Mouse (Mus musculus) neural tube, embryonic 12.5 days (tissue): ENCODE results near the gene Ankrd39. TPM values are rescaled to one million over a fixed set of nuclear protein-coding genes. Genes with fewer than 3 reads are reported as not detected.

ENCODE experiments used
- ATAC-seq: fragments of 200-750 bp; cut with Nextera tagmentation; 2 replicates; pipeline ENCODE4 v1.8.0; 2017; ENCODE audit warnings: low read depth, mild to moderate bottlenecking, moderate TSS enrichment, moderate library complexity; ENCODE audit not compliant: low FRiP score
- H3K27ac ChIP-seq: fragments of 300-500 bp; sonication (generic); 2 replicates; pipeline ENCODE4 v1.5.1; 2016
- H3K27me3 ChIP-seq: fragments of 300-500 bp; sonication (generic); replicated peaks from 2 replicates; pipeline ENCODE4 v1.6.1; 2016; ENCODE audit warnings: mild to moderate bottlenecking
- H3K36me3 ChIP-seq: fragments of 300-500 bp; sonication (generic); 2 replicates; pipeline ENCODE4 v1.6.1; 2016; ENCODE audit warnings: mild to moderate bottlenecking
- H3K4me1 ChIP-seq: fragments of 300-500 bp; sonication (generic); 2 replicates; pipeline ENCODE4 v1.6.1; 2016
- H3K4me2 ChIP-seq: fragments of 300-500 bp; sonication (generic); replicated peaks from 2 replicates; pipeline ENCODE4 v1.6.1; 2016; ENCODE audit warnings: mild to moderate bottlenecking
- H3K4me3 ChIP-seq: fragments of 300-500 bp; sonication (generic); 2 replicates; pipeline ENCODE4 v1.5.1; 2016
- H3K9ac ChIP-seq: fragments of 300-500 bp; sonication (generic); 2 replicates; pipeline ENCODE4 v1.6.1; 2016; ENCODE audit warnings: mild to moderate bottlenecking
- H3K9me3 ChIP-seq: fragments of 300-500 bp; sonication (generic); 2 replicates; pipeline ENCODE4 v1.6.1; 2016; ENCODE audit warnings: mild to moderate bottlenecking
- WGBS: fragments of 180-500 bp; shearing (Covaris S2); methylation state at CpG from one replicate; pipeline ENCODE4 v1.1.7; 2016; 5-methylcytosine and 5-hydroxymethylcytosine counted together
- polyA plus RNA-seq: library from polyadenylated mRNA; unstranded; fragments of >200 nt; fragmentation: Nextera tagmentation; extraction: Ambion mirVana; gene quantifications from 2 replicates; pipeline ENCODE4 v1.2.1, GENCODE M21; 2016

Gene Ankrd39
- polyA plus RNA-seq, 1 experiment from 2014 or later: 18.6 TPM

DNA sequence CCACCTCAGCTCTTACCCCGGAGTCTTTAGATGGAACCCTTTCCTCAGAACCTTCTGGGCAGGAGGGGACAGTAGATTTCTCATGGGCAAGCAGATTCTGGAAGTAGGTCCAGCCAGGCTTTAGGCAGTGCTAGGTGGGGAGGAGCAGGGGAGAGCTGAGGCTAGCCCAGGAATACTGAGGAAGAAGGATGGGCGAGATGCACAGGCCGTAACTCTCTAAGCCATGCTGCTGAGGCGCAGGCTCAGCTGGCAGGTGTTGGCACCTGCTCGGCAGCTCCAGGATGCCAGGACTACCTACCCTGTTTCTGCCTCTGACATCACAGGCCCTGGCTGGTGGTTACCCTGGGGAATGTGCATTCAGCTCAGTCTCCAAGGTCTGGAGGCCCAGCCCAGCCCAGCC lies 23.1 kb upstream of the Ankrd39 start:
- Histone ChIP-seq H3K27ac (no peak overlapping the region), H3K36me3 (no peaks in the 10 kb centered on the region), H3K27me3 (no peaks in the 10 kb centered on the region), H3K4me2 (no peak overlapping the region), H3K9me3 (no peaks in the 10 kb centered on the region), H3K4me3 (no peak overlapping the region), H3K9ac (no peak overlapping the region), H3K4me1 (peaks cover 16% of the 10 kb centered on the region; the same call in 1 of the 2 replicates)
- no peak for ATAC-seq
- WGBS: 91% methylated on average over 5 of the region's 5 CpGs

DNA sequence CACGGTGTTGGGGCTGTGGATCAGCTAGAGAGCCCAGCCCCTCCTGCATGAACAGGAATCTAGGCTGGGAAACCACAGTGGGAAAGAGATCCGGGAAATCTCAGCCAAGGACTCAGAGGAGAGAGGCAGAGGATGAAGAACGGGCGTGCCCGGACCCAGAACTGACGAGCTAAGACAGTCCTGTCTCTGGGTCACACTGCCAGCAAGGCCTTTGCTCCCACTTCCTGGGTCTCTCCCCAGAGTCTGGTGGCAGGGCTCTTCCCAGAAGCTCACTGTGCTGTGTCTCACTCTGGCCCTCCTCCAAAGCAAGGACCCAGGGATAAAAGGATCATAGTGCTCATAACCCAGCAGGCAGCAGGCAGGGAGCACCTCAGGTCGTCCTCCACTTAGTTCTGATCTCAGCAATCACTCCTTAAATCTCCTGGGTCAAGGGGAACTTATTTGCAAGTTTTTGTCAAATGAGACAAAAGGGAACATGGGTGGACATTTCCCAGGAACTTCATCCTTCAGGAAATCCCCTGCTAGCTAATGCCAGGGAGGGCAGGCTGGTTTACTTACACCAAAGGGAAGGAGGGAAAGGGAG lies 22.5 kb upstream of the Ankrd39 start:
- peaks cover 16% of the 10 kb centered on the region; the same call in 1 of the 2 replicates for H3K4me1 ChIP-seq
- ATAC-seq: no peak

DNA sequence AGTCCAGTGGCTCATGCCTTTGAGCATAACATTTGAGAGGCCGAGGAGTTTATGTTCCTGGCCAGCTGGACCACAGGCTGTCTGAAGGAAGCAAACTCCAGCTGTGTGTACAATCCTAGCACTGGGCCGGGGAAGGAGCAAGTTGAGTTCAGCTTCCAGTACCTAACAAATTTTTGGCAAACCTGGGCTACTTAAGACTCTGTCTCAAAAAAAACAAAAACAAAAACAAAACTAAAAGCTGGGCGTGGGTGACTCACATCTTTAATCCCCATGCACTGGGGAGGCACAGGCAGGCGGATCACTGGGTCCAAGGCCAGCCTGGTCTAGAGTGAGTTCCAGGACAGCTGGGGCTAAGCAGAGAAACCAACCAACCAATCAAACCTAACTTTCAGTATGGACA lies 21.5 kb upstream of the Ankrd39 start:
- 76% methylated on average over 4 of the region's 4 CpGs for WGBS
- ATAC-seq: no peak

More for the DNA sequence above, 22.5 kb upstream of the Ankrd39 start:
- H3K4me2 ChIP-seq: no peak overlapping the region
- no peaks in the 10 kb centered on the region for H3K27me3 ChIP-seq
- 51% methylated on average over 7 of the region's 7 CpGs for WGBS
- H3K36me3 ChIP-seq: no peaks in the 10 kb centered on the region
- no peak overlapping the region for H3K27ac ChIP-seq
- no peak overlapping the region for H3K9ac ChIP-seq
- no peak overlapping the region for H3K4me3 ChIP-seq
- H3K9me3 ChIP-seq: no peaks in the 10 kb centered on the region

GRCm38 (mm10) chr1:36567818-36568603 lies 20.8 kb upstream of the Ankrd39 start:
- Histone ChIP-seq H3K9ac (no peak overlapping the region), H3K4me1 (peaks cover 12% of the 10 kb centered on the region; the same call in 1 of the 2 replicates), H3K27me3 (no peaks in the 10 kb centered on the region; the same call in 1 of the 2 replicates), H3K4me2 (no peak overlapping the region), H3K27ac (no peak overlapping the region), H3K9me3 (no peaks in the 10 kb centered on the region), H3K4me3 (no peak overlapping the region), H3K36me3 (no peaks in the 10 kb centered on the region)
- ATAC-seq: no peak
- 51% methylated on average over 21 of the region's 21 CpGs for WGBS

More for the DNA sequence above, 21.5 kb upstream of the Ankrd39 start:
- no peak overlapping the region for H3K27ac ChIP-seq
- H3K4me2 ChIP-seq: no peak overlapping the region
- no peaks in the 10 kb centered on the region for H3K9me3 ChIP-seq
- H3K4me1 ChIP-seq: peaks cover 12% of the 10 kb centered on the region; the same call in 1 of the 2 replicates
- H3K27me3 ChIP-seq: no peaks in the 10 kb centered on the region
- H3K36me3 ChIP-seq: no peaks in the 10 kb centered on the region
- H3K4me3 ChIP-seq: no peak overlapping the region
- H3K9ac ChIP-seq: no peak overlapping the region

DNA sequence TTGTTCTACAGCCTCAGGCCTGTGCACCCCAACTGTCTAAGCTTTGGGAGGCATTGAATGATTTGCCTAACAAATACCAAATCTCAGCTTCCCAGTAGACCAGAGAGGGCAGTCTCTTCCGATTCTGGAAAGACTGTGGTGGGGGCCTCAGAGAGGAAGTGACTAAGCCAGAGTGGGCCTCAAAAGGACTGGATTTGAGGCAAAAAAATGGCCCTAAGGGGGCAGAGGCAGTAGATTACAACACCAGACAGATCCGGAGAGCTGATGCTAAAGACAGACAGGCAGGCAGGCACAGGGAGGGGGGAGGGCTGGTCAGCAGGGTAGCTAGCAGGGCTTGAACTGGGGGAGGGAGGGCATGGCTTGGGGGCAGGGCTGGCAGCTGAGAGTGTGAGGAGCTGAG lies 19.2 kb upstream of the Ankrd39 start:
- ATAC-seq: no peak
- Histone ChIP-seq H3K4me3 (no peak overlapping the region), H3K27me3 (no peaks in the 10 kb centered on the region; the same call in 1 of the 2 replicates), H3K27ac (no peak overlapping the region), H3K9ac (peak overlapping the region; percentile 18; the same call in 1 of the 2 replicates), H3K4me2 (no peak overlapping the region), H3K4me1 (0 out of 2 replicates have a peak, but pooled peaks cover 7% of the 10 kb centered on the region), H3K36me3 (no peaks in the 10 kb centered on the region), H3K9me3 (no peaks in the 10 kb centered on the region)
- WGBS: 8% methylated on average over 2 of the region's 2 CpGs

DNA sequence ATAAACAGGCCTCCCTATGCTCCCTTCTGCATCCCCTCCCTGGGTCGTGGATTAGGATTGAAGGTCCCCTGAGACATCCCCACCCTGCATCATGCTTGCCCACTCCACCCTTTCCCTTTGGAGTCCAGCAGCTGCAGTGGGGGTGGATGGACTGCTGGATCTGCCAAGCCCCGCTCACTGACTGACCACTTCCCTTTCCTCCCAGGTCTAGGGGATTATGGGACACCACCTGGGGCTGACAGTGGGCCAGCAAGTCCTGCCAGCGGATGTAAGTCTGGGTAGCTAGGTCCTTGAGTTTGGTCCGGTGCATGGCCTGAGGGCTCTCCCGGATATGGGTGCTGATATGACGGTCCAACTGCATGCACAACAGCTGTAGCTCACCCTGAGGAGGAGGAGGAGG lies 16.9 kb upstream of the Ankrd39 start:
- Histone ChIP-seq H3K9ac (no peak overlapping the region), H3K27me3 (no peaks in the 10 kb centered on the region; the same call in 1 of the 2 replicates), H3K27ac (no peak overlapping the region), H3K9me3 (no peaks in the 10 kb centered on the region), H3K4me2 (no peak overlapping the region), H3K4me3 (no peak overlapping the region), H3K36me3 (no peaks in the 10 kb centered on the region), H3K4me1 (peaks cover 10% of the 10 kb centered on the region)
- no peak for ATAC-seq
- 82% methylated on average over 6 of the region's 6 CpGs for WGBS

- Histone ChIP-seq H3K4me2 (no peak overlapping the region), H3K9me3 (no peaks in the 10 kb centered on the region), H3K4me1 (peaks cover 15% of the 10 kb centered on the region), H3K9ac (no peak overlapping the region), H3K36me3 (no peaks in the 10 kb centered on the region), H3K27me3 (no peaks in the 10 kb centered on the region; the same call in 1 of the 2 replicates), H3K27ac (no peak overlapping the region), H3K4me3 (no peak overlapping the region)
- ATAC-seq: no peak
- 58% methylated on average over 4 of the region's 4 CpGs for WGBS
Observed at GRCm38 (mm10) chr1:36563632-36564031, 16.4 kb upstream of the Ankrd39 start.

- no peak for ATAC-seq
- no peak overlapping the region for H3K4me3 ChIP-seq
- H3K4me2 ChIP-seq: no peak overlapping the region
- no peaks in the 10 kb centered on the region for H3K36me3 ChIP-seq
- peaks cover 19% of the 10 kb centered on the region for H3K4me1 ChIP-seq
- 68% methylated on average over 2 of the region's 2 CpGs for WGBS
- H3K9me3 ChIP-seq: no peaks in the 10 kb centered on the region
- no peak overlapping the region for H3K27ac ChIP-seq
- H3K9ac ChIP-seq: no peak overlapping the region
- no peaks in the 10 kb centered on the region; the same call in 1 of the 2 replicates for H3K27me3 ChIP-seq
Observed at GRCm38 (mm10) chr1:36563197-36563596, 16.0 kb upstream of the Ankrd39 start.

- Histone ChIP-seq H3K4me2 (no peak overlapping the region), H3K27me3 (no peaks in the 10 kb centered on the region; the same call in 1 of the 2 replicates), H3K27ac (no peak overlapping the region), H3K36me3 (no peaks in the 10 kb centered on the region), H3K4me3 (no peak overlapping the region), H3K9ac (no peak overlapping the region), H3K9me3 (no peaks in the 10 kb centered on the region), H3K4me1 (peaks cover 19% of the 10 kb centered on the region)
- no peak for ATAC-seq
- 67% methylated on average over 4 of the region's 4 CpGs for WGBS
Observed at GRCm38 (mm10) chr1:36562388-36562787, 15.1 kb upstream of the Ankrd39 start.

GRCm38 (mm10) chr1:36560903-36561302 lies 13.7 kb upstream of the Ankrd39 start:
- H3K27me3 ChIP-seq: no peaks in the 10 kb centered on the region; the same call in 1 of the 2 replicates
- H3K27ac ChIP-seq: no peak overlapping the region
- no peaks in the 10 kb centered on the region for H3K9me3 ChIP-seq
- H3K4me2 ChIP-seq: no peak overlapping the region
- H3K36me3 ChIP-seq: no peaks in the 10 kb centered on the region
- H3K9ac ChIP-seq: no peak overlapping the region
- 47% methylated on average over 6 of the region's 6 CpGs for WGBS
- ATAC-seq: no peak
- H3K4me3 ChIP-seq: no peak overlapping the region
- peaks cover 15% of the 10 kb centered on the region for H3K4me1 ChIP-seq

DNA sequence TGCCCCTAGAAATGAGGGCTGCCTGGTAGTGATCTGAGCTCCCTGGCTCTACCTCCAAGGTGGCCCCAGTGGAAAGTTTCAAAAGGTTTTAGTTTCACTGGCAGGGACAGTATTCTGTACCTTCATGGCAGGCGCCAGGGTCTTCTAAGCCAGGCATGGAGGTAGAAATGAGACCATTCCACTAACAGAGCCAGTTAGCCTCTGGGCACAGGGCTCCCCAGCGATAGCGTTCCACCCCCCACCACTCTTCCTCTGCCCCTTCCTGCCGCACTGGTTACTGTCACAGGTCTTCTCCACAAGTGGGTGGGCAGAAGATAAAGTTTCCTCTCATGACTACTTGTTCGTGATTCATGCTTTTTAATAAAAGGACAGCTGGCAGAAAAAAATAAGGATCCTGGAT lies 12.6 kb upstream of the Ankrd39 start:
- Histone ChIP-seq H3K27ac (no peak overlapping the region), H3K36me3 (peaks cover 4% of the 10 kb centered on the region; the same call in 1 of the 2 replicates), H3K4me2 (no peak overlapping the region), H3K27me3 (no peaks in the 10 kb centered on the region; the same call in 1 of the 2 replicates), H3K4me1 (peaks cover 25% of the 10 kb centered on the region), H3K9ac (no peak overlapping the region), H3K9me3 (no peaks in the 10 kb centered on the region), H3K4me3 (no peak overlapping the region)
- ATAC-seq: no peak
- WGBS: 77% methylated on average over 5 of the region's 5 CpGs

DNA sequence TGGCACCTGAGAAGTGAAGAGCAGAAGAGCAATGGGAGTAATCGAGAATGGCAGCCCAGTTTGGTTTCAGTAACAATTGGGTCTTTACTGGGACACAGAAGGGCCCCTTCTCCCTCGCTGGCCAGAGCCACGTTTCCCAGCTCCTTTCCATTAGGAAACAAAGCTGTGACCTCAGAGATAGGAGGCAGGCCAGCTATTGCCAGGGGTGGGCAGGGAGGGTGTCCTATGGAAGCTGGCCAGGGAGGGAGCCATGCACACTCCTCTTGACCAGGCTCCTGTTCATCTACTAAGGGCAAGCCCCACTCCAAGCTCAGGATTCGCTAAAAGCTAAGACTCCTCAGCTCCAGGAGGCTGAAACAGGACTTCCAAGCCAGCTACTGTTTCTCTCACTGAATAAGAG lies 12.0 kb upstream of the Ankrd39 start:
- Histone ChIP-seq H3K9ac (no peak overlapping the region), H3K4me1 (peaks cover 31% of the 10 kb centered on the region), H3K36me3 (peaks cover 11% of the 10 kb centered on the region), H3K9me3 (no peaks in the 10 kb centered on the region), H3K27ac (no peak overlapping the region), H3K4me2 (peak overlapping the region; percentile 95), H3K27me3 (no peaks in the 10 kb centered on the region; the same call in 1 of the 2 replicates), H3K4me3 (no peak overlapping the region)
- no peak for ATAC-seq
- WGBS: 11% methylated on average over 4 of the region's 4 CpGs
